Mouse (Mus musculus) kidney, adult 2 months (tissue): Measurements from ENCODE around the gene Mctp1.

Experiments
- CTCF ChIP-seq: fragments of 200-500 bp; conservative IDR thresholded peaks from 2 replicates; pipeline ENCODE4 v1.5.1; 2011; ENCODE audit warnings: low read depth, mild to moderate bottlenecking, control low read depth, low read length, moderate library complexity, mixed read lengths; ENCODE audit not compliant: insufficient read depth, insufficient read length
- POLR2A ChIP-seq: fragments of 200-500 bp; IDR thresholded peaks from one replicate; pipeline ENCODE4 v1.6.1; 2011; ENCODE audit warnings: low read depth, low read length, control low read depth

- TF ChIP-seq CTCF, result no peak
- TF ChIP-seq POLR2A, result no peak
These were observed 493.8 kb downstream of the Mctp1 start for GRCm38 (mm10) chr13:76877887-76878763.
